Mouse (Mus musculus) hindbrain, embryonic 16.5 days (tissue): ENCODE results near the gene Topors. TPM values are rescaled to one million over a fixed set of nuclear protein-coding genes. Genes with fewer than 3 reads are reported as not detected.
A peak's percentile ranks its signal among the peaks of the same experiment; 100 is the strongest.

Experiments
- ATAC-seq: fragments of 200-750 bp; cut with Nextera tagmentation; 2 replicates; pipeline ENCODE4 v1.8.0; 2017; ENCODE audit warnings: moderate TSS enrichment, moderate library complexity
- H3K27ac ChIP-seq: fragments of 300-500 bp; sonication (generic); 2 replicates; pipeline ENCODE4 v1.5.1; 2014; ENCODE audit warnings: low read depth, mild to moderate bottlenecking, control low read depth, low read length, moderate library complexity
- H3K27me3 ChIP-seq: fragments of 300-500 bp; sonication (generic); replicated peaks from 2 replicates; pipeline ENCODE4 v1.6.1; 2014; ENCODE audit warnings: low read length; ENCODE audit not compliant: control insufficient read depth, insufficient read depth
- H3K36me3 ChIP-seq: fragments of 300-500 bp; sonication (generic); 2 replicates; pipeline ENCODE4 v1.6.1; 2014; ENCODE audit warnings: mild to moderate bottlenecking, low read length, moderate library complexity, mixed read lengths; ENCODE audit not compliant: control insufficient read depth, insufficient read depth
- H3K4me1 ChIP-seq: fragments of 300-500 bp; sonication (generic); 2 replicates; pipeline ENCODE4 v1.6.1; 2014; ENCODE audit warnings: low read depth, low read length; ENCODE audit not compliant: control insufficient read depth, insufficient read depth
- H3K4me2 ChIP-seq: fragments of 300-500 bp; sonication (generic); 2 replicates; pipeline ENCODE4 v1.6.1; 2014; ENCODE audit warnings: mild to moderate bottlenecking, low read length, control low read depth, moderate library complexity
- H3K4me3 ChIP-seq: fragments of 300-500 bp; sonication (generic); 2 replicates; pipeline ENCODE4 v1.5.1; 2014; ENCODE audit warnings: mild to moderate bottlenecking, low read length, control low read depth, moderate library complexity
- H3K9ac ChIP-seq: fragments of 300-500 bp; sonication (generic); 2 replicates; pipeline ENCODE4 v1.6.1; 2014; ENCODE audit warnings: low read depth, mild to moderate bottlenecking, control low read depth, low read length, moderate library complexity
- H3K9me3 ChIP-seq: fragments of 300-500 bp; sonication (generic); 2 replicates; pipeline ENCODE4 v1.6.1; 2014; ENCODE audit warnings: mild to moderate bottlenecking, low read length, moderate library complexity; ENCODE audit not compliant: control insufficient read depth
- WGBS: fragments of 180-500 bp; shearing (Covaris S2); extraction: QIAGEN DNeasy Blood & Tissue Kit; methylation state at CpG from one replicate; pipeline ENCODE4 v1.1.7; 2014; 5-methylcytosine and 5-hydroxymethylcytosine counted together
- polyA plus RNA-seq: library from polyadenylated mRNA; unstranded; fragments of >200 nt; fragmentation: Nextera tagmentation; extraction: Ambion mirVana; gene quantifications from 2 replicates; pipeline ENCODE4 v1.2.1, GENCODE M21; 2015

Topors gene
- polyA plus RNA-seq, result 28.8 and 31.5 TPM in 2 replicates

DNA sequence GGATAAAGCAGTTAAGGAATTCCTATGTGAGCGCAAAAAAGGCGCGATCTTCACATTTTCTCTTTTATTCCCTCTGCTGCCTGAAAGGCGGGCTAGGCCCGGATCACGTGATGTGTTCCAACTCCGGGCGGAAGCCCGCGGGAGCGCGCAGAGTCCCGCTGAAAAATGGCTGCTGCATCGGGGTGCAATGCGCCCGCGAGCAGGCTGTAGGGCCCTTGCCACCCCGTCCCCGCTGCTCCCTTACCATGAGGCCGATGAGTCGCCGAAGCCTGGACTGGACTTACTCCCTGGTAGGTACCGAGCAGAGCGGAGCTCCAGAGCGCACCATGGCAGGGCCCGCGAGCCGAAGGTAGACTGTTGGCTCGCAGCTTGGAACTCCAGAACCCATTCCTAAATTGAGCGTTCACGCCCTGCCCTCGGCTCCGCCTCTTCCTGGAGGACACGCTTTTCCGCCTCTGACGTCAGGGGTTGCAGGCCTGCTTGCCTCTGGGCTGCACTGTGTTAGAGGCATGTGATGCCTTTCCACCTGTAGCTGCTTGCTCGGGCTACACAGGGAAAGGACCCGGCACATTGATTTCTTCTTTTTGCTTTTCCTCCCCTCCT is at the start of gene Topors, which contains the start of gene Smim27:
Gene Topors, minus strand, starts transcription at position 421 of the 603 bp plus-strand sequence.
Gene Smim27, plus strand, starts transcription at position 150 of the 603 bp plus-strand sequence.
- Histone ChIP-seq H3K27me3 (no peaks in the 10 kb centered on the region), H3K9ac (peak within 1 kb of the TSS; percentile 87), H3K4me2 (peak within 1 kb of the TSS; percentile 91), H3K4me1 (peaks cover 18% of the 10 kb centered on the region), H3K9me3 (no peaks in the 10 kb centered on the region), H3K4me3 (peak within 1 kb of the TSS; percentile 92), H3K27ac (peak within 1 kb of the TSS; percentile 99), H3K36me3 (peaks cover 2% of the 10 kb centered on the region; the same call in 1 of the 2 replicates)
- WGBS, result under 1% methylated on average over 38 of the region's 38 CpGs
- ATAC-seq, result peak; percentile 95

DNA sequence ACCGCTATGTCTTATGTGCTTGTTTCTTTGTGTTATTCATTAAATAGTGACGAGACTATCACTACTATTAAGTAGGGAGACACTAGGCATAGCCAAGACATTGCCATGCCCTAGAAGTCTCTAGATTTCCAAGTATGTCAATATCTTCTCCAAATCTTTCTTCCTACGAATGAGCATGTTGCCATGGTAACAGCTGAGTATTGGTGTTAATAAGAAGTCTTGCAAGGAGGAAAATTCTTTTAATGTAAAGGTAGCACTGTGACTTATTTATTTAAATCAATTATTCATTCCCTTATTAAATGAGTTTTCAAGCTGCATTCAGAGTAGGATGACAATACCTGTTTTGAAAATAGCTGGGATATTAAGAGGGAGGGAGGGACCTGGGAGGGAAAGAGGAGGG is 47.8 kb upstream of the Topors start:
- H3K9ac ChIP-seq, result no peak overlapping the region
- H3K4me1 ChIP-seq, result no peaks in the 10 kb centered on the region
- no peaks in the 10 kb centered on the region for H3K9me3 ChIP-seq
- H3K4me2 ChIP-seq, result no peak overlapping the region
- 0 out of 2 replicates have a peak, but pooled peaks have one; percentile 20 for ATAC-seq
- 69% methylated on average over 3 of the region's 3 CpGs for WGBS
- H3K36me3 ChIP-seq, result no peaks in the 10 kb centered on the region
- no peak overlapping the region for H3K27ac ChIP-seq
- H3K27me3 ChIP-seq, result no peaks in the 10 kb centered on the region
- H3K4me3 ChIP-seq, result no peak overlapping the region

DNA sequence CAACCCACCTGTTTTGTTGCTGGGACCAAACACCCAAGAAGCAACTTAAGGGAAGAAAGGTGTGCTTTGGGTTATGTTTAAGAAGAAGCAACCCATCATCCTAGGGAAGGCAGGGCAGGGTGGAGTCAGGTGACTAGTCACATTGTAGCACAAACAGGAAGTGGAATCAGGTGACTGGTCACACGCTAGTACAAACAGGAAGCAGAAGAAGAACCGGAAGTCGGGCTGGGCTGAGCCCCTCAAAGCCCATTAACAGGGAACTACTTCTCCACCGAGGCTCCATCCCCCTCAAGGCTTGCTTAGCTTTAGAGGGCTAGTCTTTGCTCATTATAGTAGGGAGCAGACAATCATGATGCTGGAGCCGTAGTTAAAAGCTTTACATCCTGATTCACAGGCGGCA is 43.4 kb upstream of the Topors start:
- H3K4me2 ChIP-seq, result no peak overlapping the region
- no peak overlapping the region for H3K27ac ChIP-seq
- H3K36me3 ChIP-seq, result no peaks in the 10 kb centered on the region
- H3K4me3 ChIP-seq, result no peak overlapping the region
- WGBS, result 86% methylated on average over 6 of the region's 6 CpGs
- H3K9ac ChIP-seq, result no peak overlapping the region
- no peak for ATAC-seq
- H3K4me1 ChIP-seq, result no peaks in the 10 kb centered on the region
- H3K27me3 ChIP-seq, result no peaks in the 10 kb centered on the region
- no peaks in the 10 kb centered on the region for H3K9me3 ChIP-seq

- H3K9me3 ChIP-seq, result no peaks in the 10 kb centered on the region
- H3K4me1 ChIP-seq, result no peaks in the 10 kb centered on the region
- no peak overlapping the region for H3K4me3 ChIP-seq
- no peak for ATAC-seq
- no peak overlapping the region for H3K27ac ChIP-seq
- WGBS, result 84% methylated on average over 1 of the region's 1 CpGs
- H3K4me2 ChIP-seq, result no peak overlapping the region
- no peak overlapping the region for H3K9ac ChIP-seq
- no peaks in the 10 kb centered on the region for H3K36me3 ChIP-seq
- no peaks in the 10 kb centered on the region for H3K27me3 ChIP-seq
These were observed 42.6 kb upstream of the Topors start for GRCm38 (mm10) chr4:40312213-40312612.

- H3K4me3 ChIP-seq, result no peak overlapping the region
- no peaks in the 10 kb centered on the region for H3K4me1 ChIP-seq
- H3K9ac ChIP-seq, result no peak overlapping the region
- no peak overlapping the region for H3K4me2 ChIP-seq
- H3K9me3 ChIP-seq, result no peaks in the 10 kb centered on the region
- ATAC-seq, result no peak; the same call in 1 of the 2 replicates
- 73% methylated on average over 11 of the region's 11 CpGs for WGBS
- H3K36me3 ChIP-seq, result no peaks in the 10 kb centered on the region
- no peak overlapping the region for H3K27ac ChIP-seq
- no peaks in the 10 kb centered on the region for H3K27me3 ChIP-seq
These were observed 41.2 kb upstream of the Topors start for GRCm38 (mm10) chr4:40310796-40311383.

GRCm38 (mm10) chr4:40309682-40310081 is 40.0 kb upstream of the Topors start:
- ATAC-seq, result no peak
- no peak overlapping the region for H3K4me2 ChIP-seq
- H3K36me3 ChIP-seq, result no peaks in the 10 kb centered on the region
- no peaks in the 10 kb centered on the region for H3K9me3 ChIP-seq
- H3K4me3 ChIP-seq, result no peak overlapping the region
- H3K9ac ChIP-seq, result no peak overlapping the region
- H3K27ac ChIP-seq, result no peak overlapping the region
- no peaks in the 10 kb centered on the region for H3K27me3 ChIP-seq
- H3K4me1 ChIP-seq, result no peaks in the 10 kb centered on the region

DNA sequence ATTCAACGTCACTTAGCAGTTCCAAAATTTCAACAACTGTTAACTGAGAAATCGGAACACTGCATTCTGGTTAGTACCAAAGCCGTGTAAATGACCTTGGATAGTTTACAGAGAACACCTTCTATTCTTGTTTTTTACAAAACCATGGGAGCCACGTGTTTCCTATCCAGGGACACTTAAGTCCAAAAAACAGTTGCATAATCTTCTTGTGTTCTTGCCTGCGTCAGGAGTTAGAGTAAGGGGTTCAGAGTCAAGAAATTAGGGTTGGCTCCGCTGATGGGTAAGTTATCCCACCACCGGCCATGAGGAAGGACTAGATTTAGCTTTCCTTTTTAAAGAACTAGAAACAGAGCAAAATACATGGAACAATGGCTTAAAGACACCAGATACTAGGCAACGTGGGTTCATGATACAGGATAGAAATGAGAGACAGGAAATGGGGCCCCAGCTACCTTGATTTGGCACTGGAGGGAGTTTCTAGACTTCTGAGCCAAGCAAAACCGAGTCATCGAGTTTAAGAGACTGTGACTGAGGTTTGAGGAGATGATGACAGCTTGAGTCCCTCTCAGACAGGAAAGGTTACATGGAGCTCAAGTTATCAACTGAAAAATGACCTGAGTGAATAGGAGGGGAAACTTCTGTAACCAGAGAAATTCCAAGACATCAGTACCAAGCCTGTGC is 32.9 kb upstream of the Topors start:
- Histone ChIP-seq H3K27ac (no peak overlapping the region), H3K4me1 (no peaks in the 10 kb centered on the region), H3K9me3 (no peaks in the 10 kb centered on the region), H3K4me3 (no peak overlapping the region), H3K4me2 (no peak overlapping the region), H3K9ac (no peak overlapping the region), H3K36me3 (no peaks in the 10 kb centered on the region), H3K27me3 (no peaks in the 10 kb centered on the region)
- WGBS, result 86% methylated on average over 10 of the region's 10 CpGs
- ATAC-seq, result no peak

DNA sequence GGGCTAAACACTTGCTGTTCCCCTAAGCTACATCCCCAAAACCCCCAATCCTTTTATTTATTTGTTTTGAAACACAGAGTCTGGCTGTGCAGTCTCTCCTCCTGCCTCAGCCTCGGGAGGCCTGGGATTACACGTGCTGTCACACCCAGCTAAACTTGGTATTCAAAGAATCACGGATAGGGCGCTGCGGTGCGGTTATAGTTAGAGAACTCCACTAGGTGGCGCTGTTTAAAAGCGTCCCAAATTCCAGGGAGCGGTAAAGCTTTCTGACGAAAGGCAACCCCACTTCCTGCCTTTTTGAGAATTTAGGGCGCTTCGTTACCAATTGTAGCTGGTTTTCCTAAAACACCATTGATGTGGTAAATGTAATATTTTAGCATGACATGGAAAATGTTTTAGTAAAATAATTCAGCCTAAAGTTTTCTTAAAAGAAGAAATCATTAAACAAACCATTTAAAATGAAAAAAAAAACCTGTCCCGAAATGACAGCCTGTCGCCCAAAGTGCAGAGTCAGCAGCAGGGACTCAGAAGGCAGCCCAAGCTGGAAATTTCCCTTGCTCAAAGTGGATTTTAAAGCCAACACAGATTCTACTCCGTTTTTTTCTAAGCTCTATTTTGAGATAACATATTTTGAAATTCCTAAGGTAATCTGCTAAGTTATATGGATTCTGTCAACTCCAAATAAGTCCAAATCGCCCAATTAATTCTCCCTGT is 31.6 kb upstream of the Topors start:
- WGBS, result 12% methylated on average over 16 of the region's 16 CpGs
- H3K4me1 ChIP-seq, result no peaks in the 10 kb centered on the region
- peak overlapping the region; percentile 32 for H3K4me2 ChIP-seq
- no peaks in the 10 kb centered on the region for H3K9me3 ChIP-seq
- no peak overlapping the region for H3K27ac ChIP-seq
- no peaks in the 10 kb centered on the region for H3K27me3 ChIP-seq
- H3K4me3 ChIP-seq, result no peak overlapping the region
- H3K9ac ChIP-seq, result no peak overlapping the region
- H3K36me3 ChIP-seq, result no peaks in the 10 kb centered on the region
- ATAC-seq, result peak; percentile 92

DNA sequence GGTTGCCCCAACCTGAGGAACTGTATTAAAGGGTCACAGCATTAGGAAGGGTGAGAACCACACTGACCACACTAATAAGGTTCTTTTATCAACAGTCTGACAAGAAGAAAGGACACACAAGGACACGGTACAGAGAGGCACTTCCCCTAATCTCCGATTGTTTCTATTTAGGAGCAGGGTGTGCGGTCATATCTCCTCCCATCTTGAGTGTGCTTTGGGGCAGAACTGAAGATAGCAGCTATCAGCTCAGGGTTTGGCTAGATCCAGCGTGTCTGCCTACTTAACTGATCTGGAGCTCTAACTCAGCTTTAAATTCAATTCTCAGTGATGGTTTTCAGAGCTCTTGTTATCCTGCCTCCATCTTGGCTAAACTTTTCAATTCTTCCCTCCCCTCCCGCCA is 29.5 kb upstream of the Topors start:
- no peak overlapping the region for H3K4me2 ChIP-seq
- no peak overlapping the region for H3K27ac ChIP-seq
- H3K36me3 ChIP-seq, result no peaks in the 10 kb centered on the region
- no peak overlapping the region for H3K4me3 ChIP-seq
- no peaks in the 10 kb centered on the region for H3K27me3 ChIP-seq
- peaks cover 3% of the 10 kb centered on the region; the same call in 1 of the 2 replicates for H3K9me3 ChIP-seq
- ATAC-seq, result no peak
- H3K9ac ChIP-seq, result no peak overlapping the region
- no peaks in the 10 kb centered on the region for H3K4me1 ChIP-seq
- 71% methylated on average over 5 of the region's 5 CpGs for WGBS
